Mouse (Mus musculus) kidney, adult 2 months (tissue): ENCODE measurements around the gene Ifitm10. TPM values are rescaled to one million over a fixed set of nuclear protein-coding genes. Genes with fewer than 3 reads are reported as not detected.
A peak's percentile ranks its signal among the peaks of the same experiment; 100 is the strongest.
"Not testable (repeated sequence)": the region's sequence is repeated elsewhere in the genome, so short reads cannot be mapped to it uniquely, and the experiment has no call there.

Experiments
- DNase-seq: peaks from one replicate; pipeline ENCODE4 v3.0.0; 2021
- H3K27ac ChIP-seq: fragments of 200-500 bp; 2 replicates; pipeline ENCODE4 v1.5.1; 2012; ENCODE audit warnings: low read depth, low read length, control low read depth, inconsistent platforms; ENCODE audit not compliant: insufficient read depth
- H3K27me3 ChIP-seq: fragments of 200-500 bp; replicated peaks from 2 replicates; pipeline ENCODE4 v1.6.1; 2012; ENCODE audit warnings: mild to moderate bottlenecking, moderate library complexity, low read length, inconsistent platforms; ENCODE audit not compliant: control insufficient read depth, insufficient read depth
- H3K36me3 ChIP-seq: fragments of 200-500 bp; 2 replicates; pipeline ENCODE4 v1.6.1; 2012; ENCODE audit warnings: mild to moderate bottlenecking, moderate library complexity, low read length, inconsistent platforms; ENCODE audit not compliant: control insufficient read depth, insufficient read depth
- H3K4me1 ChIP-seq: fragments of 200-500 bp; 2 replicates; pipeline ENCODE4 v1.6.1; 2011; ENCODE audit warnings: low read length; ENCODE audit not compliant: control insufficient read depth, insufficient read depth
- H3K4me3 ChIP-seq: fragments of 200-500 bp; 2 replicates; pipeline ENCODE4 v1.5.1; 2011; ENCODE audit warnings: mild to moderate bottlenecking, low read depth, low read length, control low read depth; ENCODE audit not compliant: insufficient read depth
- CTCF ChIP-seq: fragments of 200-500 bp; conservative IDR thresholded peaks from 2 replicates; pipeline ENCODE4 v1.5.1; 2011; ENCODE audit warnings: low read depth, mild to moderate bottlenecking, control low read depth, low read length, moderate library complexity, mixed read lengths; ENCODE audit not compliant: insufficient read depth, insufficient read length
- POLR2A ChIP-seq: fragments of 200-500 bp; IDR thresholded peaks from one replicate; pipeline ENCODE4 v1.6.1; 2011; ENCODE audit warnings: low read depth, low read length, control low read depth
- WGBS: fragments of 180-500 bp; shearing (Covaris S2); methylation state at CpG from one replicate; pipeline ENCODE4 v1.1.7; 2018; 5-methylcytosine and 5-hydroxymethylcytosine counted together
- polyA plus RNA-seq: library from polyadenylated mRNA; depleted of rRNA; stranded (reverse); fragments of >200 nt; gene quantifications from 2 replicates; pipeline ENCODE4 v1.2.3, GENCODE M21; 2012

The Ifitm10 gene
- polyA plus RNA-seq, 1 experiment, result 4.1 TPM

- H3K4me3 ChIP-seq, result no peak overlapping the region
- DNase-seq, result no peak
- H3K27ac ChIP-seq, result no peak overlapping the region
- 40% methylated on average over 9 of the region's 9 CpGs for WGBS
- H3K36me3 ChIP-seq, result no peaks in the 10 kb centered on the region
- TF ChIP-seq CTCF (no peak), POLR2A (no peak)
- H3K27me3 ChIP-seq, result no peaks in the 10 kb centered on the region
- H3K4me1 ChIP-seq, result no peaks in the 10 kb centered on the region
Measured at GRCm38 (mm10) chr7:142349308-142349961, 24.1 kb downstream of the Ifitm10 start.

DNA sequence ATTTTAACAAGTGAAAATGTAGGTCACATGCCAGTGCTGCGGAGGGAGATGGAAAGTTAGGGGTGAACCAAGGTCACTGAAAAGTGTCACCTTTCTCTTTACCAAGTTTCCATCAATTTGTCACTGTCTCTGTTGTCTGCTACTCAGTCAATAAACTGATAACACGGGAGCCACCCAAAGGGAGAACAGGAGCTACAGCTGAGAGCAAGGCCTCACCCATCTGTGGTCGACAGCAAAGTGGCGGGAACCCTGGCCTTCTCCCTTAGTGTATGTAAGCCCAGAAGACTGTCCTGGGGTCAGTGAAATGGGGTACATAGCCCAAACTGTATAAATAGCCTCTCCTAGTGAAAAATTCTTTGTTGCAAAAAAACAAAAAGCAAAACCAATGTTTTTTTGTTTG is 26.0 kb downstream of the Ifitm10 start:
- no peak overlapping the region for H3K4me3 ChIP-seq
- H3K4me1 ChIP-seq, result no peaks in the 10 kb centered on the region
- no peak overlapping the region for H3K27ac ChIP-seq
- 74% methylated on average over 4 of the region's 4 CpGs for WGBS
- TF ChIP-seq POLR2A (no peak), CTCF (no peak)
- H3K27me3 ChIP-seq, result no peaks in the 10 kb centered on the region
- DNase-seq, result no peak
- H3K36me3 ChIP-seq, result no peaks in the 10 kb centered on the region

GRCm38 (mm10) chr7:142342247-142342640 is 31.3 kb downstream of the Ifitm10 start:
- peak; percentile 2 for DNase-seq
- Histone ChIP-seq H3K4me1 (no peaks in the 10 kb centered on the region), H3K36me3 (no peaks in the 10 kb centered on the region), H3K27me3 (no peaks in the 10 kb centered on the region), H3K27ac (no peak overlapping the region), H3K4me3 (no peak overlapping the region)
- no peak for TF ChIP-seq POLR2A
- no peak for TF ChIP-seq CTCF
- WGBS, result 65% methylated on average over 3 of the region's 3 CpGs

GRCm38 (mm10) chr7:142341564-142342246 is 31.8 kb downstream of the Ifitm10 start:
- TF ChIP-seq POLR2A (no peak), CTCF (no peak)
- Histone ChIP-seq H3K27me3 (no peaks in the 10 kb centered on the region), H3K4me3 (no peak overlapping the region), H3K4me1 (no peaks in the 10 kb centered on the region), H3K36me3 (no peaks in the 10 kb centered on the region), H3K27ac (no peak overlapping the region)
- 66% methylated on average over 10 of the region's 10 CpGs for WGBS
- DNase-seq, result no peak

GRCm38 (mm10) chr7:142340269-142340970 is 33.1 kb downstream of the Ifitm10 start:
- no peaks in the 10 kb centered on the region for H3K4me1 ChIP-seq
- H3K27ac ChIP-seq, result no peak overlapping the region
- WGBS, result 58% methylated on average over 10 of the region's 10 CpGs
- no peak for DNase-seq
- TF ChIP-seq POLR2A, result no peak
- TF ChIP-seq CTCF, result 0 out of 2 replicates have a peak, but pooled peaks have one; percentile 1
- H3K36me3 ChIP-seq, result no peaks in the 10 kb centered on the region
- H3K4me3 ChIP-seq, result no peak overlapping the region
- H3K27me3 ChIP-seq, result no peaks in the 10 kb centered on the region

DNA sequence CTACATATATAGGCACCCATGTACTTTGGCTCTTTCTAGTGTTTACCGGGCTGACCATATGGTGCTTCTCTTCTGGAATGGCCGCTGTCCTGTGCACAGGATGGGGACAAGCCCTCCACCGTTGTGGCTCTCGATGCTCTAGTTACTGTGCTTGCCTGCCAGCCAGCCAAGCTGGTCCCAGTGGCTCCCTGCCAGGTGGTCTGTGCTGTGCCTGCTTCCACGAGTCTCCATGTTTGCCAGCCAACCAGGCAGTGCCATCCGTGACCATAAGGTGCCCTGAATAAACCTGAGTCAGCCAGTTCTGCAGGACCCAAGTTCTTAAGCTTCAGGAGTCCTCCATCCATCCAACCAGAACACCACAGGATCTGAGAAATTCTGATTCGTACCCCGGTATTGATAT is 38.4 kb downstream of the Ifitm10 start:
- Histone ChIP-seq H3K4me1 (no peaks in the 10 kb centered on the region), H3K27me3 (no peaks in the 10 kb centered on the region), H3K27ac (no peak overlapping the region), H3K36me3 (no peaks in the 10 kb centered on the region), H3K4me3 (no peak overlapping the region)
- TF ChIP-seq POLR2A (no peak), CTCF (no peak)
- WGBS, result 81% methylated on average over 8 of the region's 8 CpGs
- DNase-seq, result no peak

DNA sequence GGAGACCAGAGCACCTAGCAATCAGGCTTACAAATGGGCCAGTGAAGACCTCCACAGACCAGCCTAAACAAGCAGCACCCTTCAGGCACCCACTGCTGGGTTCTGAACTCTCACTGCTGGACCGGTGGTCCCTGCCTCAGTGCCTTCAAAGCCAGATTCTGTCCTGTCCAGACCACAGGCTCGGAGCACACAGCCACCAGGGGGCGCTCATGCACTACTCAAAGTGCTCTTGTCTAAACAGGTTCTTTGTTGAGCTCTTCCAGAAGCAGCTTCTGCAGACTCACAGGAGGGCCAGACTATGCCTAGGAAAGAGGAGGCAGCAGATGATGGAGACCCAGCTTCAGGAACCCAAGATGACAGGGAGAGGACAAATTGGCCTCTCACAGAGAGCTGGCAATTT is 39.3 kb downstream of the Ifitm10 start:
- H3K36me3 ChIP-seq, result no peaks in the 10 kb centered on the region
- H3K4me1 ChIP-seq, result no peaks in the 10 kb centered on the region
- no peak overlapping the region for H3K27ac ChIP-seq
- no peak overlapping the region for H3K4me3 ChIP-seq
- TF ChIP-seq POLR2A, result no peak
- peak; percentile 95 for TF ChIP-seq CTCF
- 1% methylated on average over 3 of the region's 3 CpGs for WGBS
- DNase-seq, result peak; percentile 79
- no peaks in the 10 kb centered on the region for H3K27me3 ChIP-seq

DNA sequence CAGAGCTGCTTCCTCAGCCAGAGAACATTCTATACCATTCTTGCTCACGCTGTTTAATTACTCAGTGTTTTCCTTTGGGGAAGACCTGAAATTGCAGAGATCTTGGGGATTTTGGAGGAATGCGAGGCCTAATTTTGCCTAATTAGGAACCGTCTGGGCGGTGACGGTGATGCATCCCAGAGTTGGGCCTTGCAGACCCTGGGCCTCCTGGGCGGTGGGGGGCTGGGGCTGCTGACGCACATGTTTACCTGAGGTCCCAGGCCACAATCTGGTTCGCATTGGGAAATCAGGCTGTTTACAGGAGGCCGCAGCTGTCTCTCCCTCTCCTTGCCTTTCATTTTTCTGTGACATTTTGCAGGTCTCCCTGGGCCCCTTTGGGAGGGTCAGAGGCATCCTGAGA is 40.8 kb downstream of the Ifitm10 start:
- 98% methylated on average over 6 of the region's 9 CpGs for WGBS
- not testable (repeated sequence) for DNase-seq, H3K27me3 ChIP-seq, H3K4me1 ChIP-seq, H3K4me3 ChIP-seq, H3K36me3 ChIP-seq, H3K27ac ChIP-seq
